8 mouse cellular contexts compared by ENCODE assay signal in genomic region chr3:37418961-37419457, GRCm38 (mm10). TPM values are rescaled to one million over a fixed set of nuclear protein-coding genes. Genes with fewer than 3 reads are reported as not detected.
DNase-seq lines count a peak whose midpoint lies in the region; ATAC-seq lines count a peak whose summit lies in the region.

No protein-coding gene starts in this region.

- peaks cover 29% of the 10 kb centered on the region for H3K4me1 ChIP-seq in midbrain, embryonic 10.5 days
- peaks cover 13% of the 10 kb centered on the region for H3K4me1 ChIP-seq in stomach, embryonic 16.5 days (ENCODE audit: control insufficient read depth, insufficient read depth, low read length)

- H3K4me3 ChIP-seq in midbrain, embryonic 10.5 days, result peak overlapping the region; percentile 92
- H3K4me3 ChIP-seq in stomach, embryonic 16.5 days (replicated peaks; ENCODE audit: low read length), result peak overlapping the region; percentile 87

- DNase-seq in embryo, embryonic 10 days (ENCODE audit: low spot score), result peak; percentile 73
- no peak for DNase-seq in embryo, embryonic 10.5 days (ENCODE audit: low spot score)
- peak; percentile 83 for DNase-seq in urinary bladder, adult 2 months (ENCODE audit: low spot score)
- DNase-seq in urinary bladder, postnatal 25 days (ENCODE audit: low spot score), result no peak
- peak; percentile 65 to 77 for DNase-seq in frontal cortex, adult 2 months (ENCODE audit: extremely low spot score in 1 of 2, low spot score in 1 of 2)
- peak; percentile 65 to 81 for DNase-seq in left cerebral cortex, postnatal 25 days (ENCODE audit: low spot score in 2 of 2)
- DNase-seq in midbrain, embryonic 10.5 days (ENCODE audit: low spot score), result no peak

- H3K36me3 ChIP-seq in midbrain, embryonic 10.5 days, result 0 out of 2 replicates have a peak, but pooled peaks cover 2% of the 10 kb centered on the region
- H3K36me3 ChIP-seq in stomach, embryonic 16.5 days (ENCODE audit: control insufficient read depth, insufficient read depth, low read length), result no peaks in the 10 kb centered on the region

- peak overlapping the region; percentile 85 for H3K9ac ChIP-seq in stomach, embryonic 16.5 days (ENCODE audit: low read length)

- ATAC-seq in stomach, embryonic 16.5 days (ENCODE audit: insufficient read depth, low FRiP score), result no peak; the same call in 1 of the 2 replicates

- H3K27ac ChIP-seq in midbrain, embryonic 10.5 days (replicated peaks), result peak overlapping the region; percentile 91
- H3K27ac ChIP-seq in stomach, embryonic 16.5 days (ENCODE audit: low read length), result peak overlapping the region; percentile 93

- WGBS in midbrain, embryonic 10.5 days, result 0% methylated on average over 30 of the region's 30 CpGs
- under 1% methylated on average over 30 of the region's 30 CpGs for WGBS in stomach, embryonic 16.5 days

- peak overlapping the region; percentile 81 for H3K4me2 ChIP-seq in stomach, embryonic 16.5 days (ENCODE audit: low read depth, low read length)

- no peaks in the 10 kb centered on the region for H3K9me3 ChIP-seq in midbrain, embryonic 10.5 days (replicated peaks)
- H3K9me3 ChIP-seq in stomach, embryonic 16.5 days (replicated peaks; ENCODE audit: control insufficient read depth, low read length), result no peaks in the 10 kb centered on the region

- no peaks in the 10 kb centered on the region for H3K27me3 ChIP-seq in midbrain, embryonic 10.5 days (ENCODE audit: low read depth, poor library complexity, severe bottlenecking)
- no peaks in the 10 kb centered on the region for H3K27me3 ChIP-seq in stomach, embryonic 16.5 days (ENCODE audit: control insufficient read depth, insufficient read depth, low read length)

- intact Hi-C loops in left cerebral cortex, postnatal 25 days (cut with DNase I), result loop anchor here (2.0 to 10.0 kb wide), 2 partner anchors 106 to 784 kb away; partner anchors contain the start of genes Bbs12 and Cetn4

RNA-seq across cellular contexts. Expression of gene Spata5, which starts 0.7 kb away (rescaled TPM):
- 6.2 and 8.1 TPM in 2 replicates for polyA plus RNA-seq in urinary bladder, adult 2 months (2012; rRNA removed)
- 6.6 and 11.2 TPM in 2 replicates for polyA plus RNA-seq in frontal cortex, adult 2 months (2012; rRNA removed)
- 10 to 100 TPM; 21.1 to 21.5 TPM for total RNA-seq in left cerebral cortex, postnatal 25 days (2021)
- 40.1 and 48.9 TPM in 2 replicates for polyA plus RNA-seq in midbrain, embryonic 10.5 days (2016; fragmentation: Nextera tagmentation; extraction: Ambion mirVana)
- polyA plus RNA-seq in stomach, embryonic 16.5 days (2015; fragmentation: Nextera tagmentation; extraction: Ambion mirVana), result 28.0 and 33.2 TPM in 2 replicates

RNA-seq across cellular contexts. Expression of gene Nudt6, which starts 1.0 kb away (rescaled TPM):
- polyA plus RNA-seq in urinary bladder, adult 2 months (2012; rRNA removed), result 12.8 and 13.4 TPM in 2 replicates
- polyA plus RNA-seq in frontal cortex, adult 2 months (2012; rRNA removed), result 9.0 and 10.0 TPM in 2 replicates
- 1 to 10 TPM; 5.0 to 7.0 TPM for total RNA-seq in left cerebral cortex, postnatal 25 days (2021)
- polyA plus RNA-seq in midbrain, embryonic 10.5 days (2016; fragmentation: Nextera tagmentation; extraction: Ambion mirVana), result 3.8 and 5.0 TPM in 2 replicates
- 6.0 and 8.5 TPM in 2 replicates for polyA plus RNA-seq in stomach, embryonic 16.5 days (2015; fragmentation: Nextera tagmentation; extraction: Ambion mirVana)

Comparison
In these comparisons a context has a peak if more than half of its experiments do, and no peak if none do; other contexts are left out.
1. DNase-seq: peak in embryo, embryonic 10 days (single experiment), urinary bladder, adult 2 months (single experiment), frontal cortex, adult 2 months (2 of 2) and left cerebral cortex, postnatal 25 days (2 of 2); none in embryo, embryonic 10.5 days (single experiment), urinary bladder, postnatal 25 days (single experiment) and midbrain, embryonic 10.5 days (single experiment).